Mouse (Mus musculus) intestine, embryonic 15.5 days (tissue): ENCODE data around the gene Nhej1. TPM values are rescaled to one million over a fixed set of nuclear protein-coding genes. Genes with fewer than 3 reads are reported as not detected.

Source experiments
- ATAC-seq: fragments of 200-750 bp; cut with Nextera tagmentation; 2 replicates; pipeline ENCODE4 v1.8.0; 2017; ENCODE audit warnings: moderate TSS enrichment, moderate library complexity
- H3K27ac ChIP-seq: fragments of 300-500 bp; sonication (generic); 2 replicates; pipeline ENCODE4 v1.5.1; 2015; ENCODE audit warnings: mild to moderate bottlenecking, inconsistent platforms
- H3K27me3 ChIP-seq: fragments of 300-500 bp; sonication (generic); replicated peaks from 2 replicates; pipeline ENCODE4 v1.6.1; 2015; ENCODE audit warnings: inconsistent platforms
- H3K36me3 ChIP-seq: fragments of 300-500 bp; sonication (generic); 2 replicates; pipeline ENCODE4 v1.6.1; 2015; ENCODE audit warnings: inconsistent platforms
- H3K4me1 ChIP-seq: fragments of 300-500 bp; sonication (generic); replicated peaks from 2 replicates; pipeline ENCODE4 v1.6.1; 2015; ENCODE audit warnings: inconsistent platforms
- H3K4me2 ChIP-seq: fragments of 300-500 bp; sonication (generic); replicated peaks from 2 replicates; pipeline ENCODE4 v1.6.1; 2015; ENCODE audit warnings: mild to moderate bottlenecking, inconsistent platforms
- H3K4me3 ChIP-seq: fragments of 300-500 bp; sonication (generic); replicated peaks from 2 replicates; pipeline ENCODE4 v1.5.1; 2015; ENCODE audit warnings: inconsistent platforms
- H3K9ac ChIP-seq: fragments of 300-500 bp; sonication (generic); 2 replicates; pipeline ENCODE4 v1.6.1; 2015; ENCODE audit warnings: inconsistent platforms
- H3K9me3 ChIP-seq: fragments of 300-500 bp; sonication (generic); 2 replicates; pipeline ENCODE4 v1.6.1; 2016; ENCODE audit warnings: inconsistent platforms
- WGBS: fragments of 180-500 bp; shearing (Covaris S2); methylation state at CpG from one replicate; pipeline ENCODE4 v1.1.7; 2015; 5-methylcytosine and 5-hydroxymethylcytosine counted together
- polyA plus RNA-seq: library from polyadenylated mRNA; unstranded; fragments of >200 nt; fragmentation: Nextera tagmentation; extraction: Ambion mirVana; gene quantifications from 2 replicates; pipeline ENCODE4 v1.2.1, GENCODE M21; 2015

Nhej1 gene
- polyA plus RNA-seq = 8.7 and 9.7 TPM in 2 replicates

DNA sequence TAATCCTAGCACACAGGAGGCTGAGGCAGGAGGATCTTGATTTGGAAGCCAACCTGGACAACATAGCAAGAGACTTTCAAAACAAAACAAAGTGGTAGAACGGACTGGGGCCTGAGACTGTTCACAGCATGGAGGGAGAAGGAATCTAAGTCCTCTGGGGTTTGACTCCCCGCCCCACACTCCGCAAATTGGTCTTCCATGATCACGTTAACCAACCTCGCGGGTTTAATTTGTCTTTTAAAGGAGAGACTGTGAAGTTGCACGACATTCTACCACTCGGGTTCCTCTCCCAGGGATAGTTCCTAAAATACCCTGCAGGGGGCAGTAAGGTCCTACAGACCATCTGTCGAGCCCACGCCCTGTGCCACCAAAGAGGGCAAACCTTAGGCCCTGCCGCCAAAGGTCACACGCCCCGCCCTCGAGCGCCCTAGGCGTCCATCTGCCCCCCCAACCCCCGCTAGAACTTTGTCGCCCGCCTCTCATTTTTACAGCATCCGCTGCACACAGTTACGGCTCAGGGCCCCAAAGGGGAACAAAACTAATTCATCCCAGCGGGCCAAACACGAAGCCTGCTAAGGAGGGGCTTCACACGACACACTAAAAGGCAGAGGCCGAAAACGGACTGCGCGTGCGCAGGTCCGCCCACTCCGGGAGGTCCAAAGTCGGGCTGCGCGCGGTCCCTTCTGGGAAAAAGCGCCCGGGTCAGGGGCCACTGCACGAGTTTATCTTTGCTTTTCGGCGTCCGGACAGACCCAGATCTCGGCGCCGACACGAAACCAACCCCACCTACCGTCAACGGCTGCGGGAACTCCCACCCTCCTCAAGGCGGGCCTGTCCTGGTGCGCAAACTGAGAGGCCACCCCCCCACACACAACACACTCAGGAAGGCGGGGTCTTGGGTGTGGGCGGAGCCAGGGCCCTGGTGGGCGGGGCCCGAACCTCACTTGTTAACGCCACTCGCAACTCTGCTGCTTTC, at the start of gene Nhej1:
TSS of gene Nhej1 (minus strand) at position 855 of the 976 bp plus-strand sequence.
- H3K9ac ChIP-seq = peak within 1 kb of the TSS; percentile 64
- peaks cover 6% of the 10 kb centered on the region; the same call in 1 of the 2 replicates for H3K4me1 ChIP-seq
- no peaks in the 10 kb centered on the region for H3K9me3 ChIP-seq
- 1% methylated on average over 56 of the region's 56 CpGs for WGBS
- peak; percentile 99 for ATAC-seq
- H3K36me3 ChIP-seq = no peaks in the 10 kb centered on the region
- no peaks in the 10 kb centered on the region for H3K27me3 ChIP-seq
- peak within 1 kb of the TSS; percentile 99 for H3K27ac ChIP-seq
- peak within 1 kb of the TSS; percentile 63 for H3K4me2 ChIP-seq
- H3K4me3 ChIP-seq = peak within 1 kb of the TSS; percentile 57

DNA sequence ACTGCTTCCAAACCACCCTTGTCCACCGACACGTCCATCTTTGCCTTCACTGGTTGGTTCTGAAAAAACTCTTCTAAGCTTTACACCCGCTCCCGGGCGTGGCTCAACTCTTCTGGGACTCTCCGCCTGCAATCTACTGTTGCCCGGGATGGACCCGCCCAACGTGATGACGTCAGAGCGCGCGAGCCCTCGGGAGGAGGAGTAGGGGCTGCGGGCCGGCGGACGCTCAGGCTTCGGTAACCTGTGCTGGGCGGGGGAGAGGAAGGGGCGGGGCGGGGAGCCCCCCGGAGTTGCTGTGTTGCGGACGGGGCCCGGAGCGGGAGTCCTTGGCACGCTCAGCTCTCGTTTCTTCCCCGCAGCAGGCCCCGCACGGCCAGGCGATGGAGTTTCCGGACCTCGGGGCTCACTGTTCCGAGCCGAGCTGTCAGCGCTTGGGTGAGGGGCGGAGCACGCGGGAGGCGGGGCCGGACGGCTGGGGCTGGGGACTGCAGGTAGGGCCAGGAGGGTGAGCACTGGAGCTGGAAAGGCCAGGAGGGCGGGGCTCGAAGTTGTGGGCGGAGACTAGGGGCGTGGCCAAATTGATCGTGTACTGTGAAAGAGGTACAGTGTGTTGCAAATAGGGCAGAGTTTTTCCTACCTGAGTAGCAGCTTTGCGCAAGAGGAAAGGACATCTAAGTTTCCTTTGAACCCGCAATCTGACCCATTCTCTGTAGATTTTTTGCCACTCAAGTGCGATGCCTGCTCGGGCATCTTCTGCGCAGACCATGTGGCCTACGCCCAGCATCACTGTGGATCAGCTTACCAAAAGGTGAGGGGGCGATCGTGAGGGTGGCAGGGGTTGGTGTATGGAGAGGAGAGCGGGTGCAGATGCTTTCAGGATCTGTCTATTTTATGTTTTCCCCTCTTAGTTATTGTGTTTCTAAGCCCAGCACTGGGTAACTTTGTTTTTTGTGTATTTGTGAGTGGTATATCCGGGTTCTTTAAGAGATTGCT, 43.8 kb upstream of the Nhej1 start, which contains the start of gene Zfand2b:
TSS of gene Zfand2b (plus strand) at position 175 of the 993 bp plus-strand sequence.
- under 1% methylated on average over 57 of the region's 59 CpGs for WGBS
- Histone ChIP-seq H3K27ac (peak within 1 kb of the TSS; percentile 81), H3K9ac (peak within 1 kb of the TSS; percentile 58), H3K4me3 (peak within 1 kb of the TSS; percentile 67), H3K27me3 (no peaks in the 10 kb centered on the region), H3K4me2 (peak within 1 kb of the TSS; percentile 86), H3K4me1 (peaks cover 9% of the 10 kb centered on the region), H3K9me3 (no peaks in the 10 kb centered on the region), H3K36me3 (peaks cover 22% of the 10 kb centered on the region)
- peak; percentile 99 for ATAC-seq

- Histone ChIP-seq H3K9ac (no peak overlapping the region), H3K4me2 (peak overlapping the region; percentile 86), H3K27me3 (no peaks in the 10 kb centered on the region), H3K9me3 (no peaks in the 10 kb centered on the region), H3K4me3 (peak overlapping the region; percentile 67), H3K36me3 (peaks cover 19% of the 10 kb centered on the region), H3K4me1 (peaks cover 9% of the 10 kb centered on the region), H3K27ac (peak overlapping the region; percentile 81; the same call in 1 of the 2 replicates)
- peak; percentile 34 for ATAC-seq
- 6% methylated on average over 7 of the region's 7 CpGs for WGBS
Observed at GRCm38 (mm10) chr1:75168093-75168471, 43.1 kb upstream of the Nhej1 start.

GRCm38 (mm10) chr1:75160256-75160617, 35.2 kb upstream of the Nhej1 start:
- no peak for ATAC-seq
- Histone ChIP-seq H3K4me2 (no peak overlapping the region), H3K36me3 (no peaks in the 10 kb centered on the region), H3K4me3 (no peak overlapping the region), H3K27ac (no peak overlapping the region), H3K9ac (no peak overlapping the region), H3K4me1 (no peaks in the 10 kb centered on the region), H3K27me3 (no peaks in the 10 kb centered on the region), H3K9me3 (no peaks in the 10 kb centered on the region)
- WGBS = 76% methylated on average over 4 of the region's 4 CpGs

DNA sequence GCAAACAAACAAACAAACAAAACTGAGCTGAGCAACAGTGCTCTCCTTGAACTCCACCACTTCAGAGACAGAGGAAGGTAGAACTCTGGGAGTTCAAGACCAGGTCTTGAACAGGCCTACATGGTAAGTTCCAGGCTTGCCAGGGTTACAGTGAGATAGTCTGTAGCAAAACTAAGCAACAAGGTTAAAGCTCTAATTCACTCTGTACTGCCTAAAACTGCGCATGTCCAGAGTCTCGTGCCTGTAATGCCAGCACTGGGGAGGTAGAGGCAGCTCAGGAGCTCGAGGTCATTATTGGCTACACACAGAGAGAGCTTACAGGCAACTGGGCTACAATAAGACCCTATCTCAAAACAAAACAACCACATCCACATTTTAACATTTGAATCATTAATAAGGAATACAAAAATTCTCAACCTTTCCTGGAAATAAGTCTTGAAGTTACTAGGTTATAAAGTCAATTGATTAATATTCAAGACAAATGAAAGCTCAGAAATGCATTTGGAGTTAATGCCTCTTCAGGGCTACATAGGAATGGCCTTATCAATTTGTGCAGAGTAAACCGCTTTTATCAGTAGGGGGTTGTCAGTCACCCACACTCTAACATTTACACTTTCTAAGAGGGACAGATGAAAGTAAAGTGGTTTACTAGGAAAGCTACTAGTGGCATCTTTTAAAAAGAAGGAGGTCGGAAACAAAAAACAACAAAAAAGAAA, 34.7 kb upstream of the Nhej1 start:
- H3K9me3 ChIP-seq = no peaks in the 10 kb centered on the region
- WGBS = 65% methylated on average over 5 of the region's 5 CpGs
- H3K36me3 ChIP-seq = no peaks in the 10 kb centered on the region
- H3K4me1 ChIP-seq = no peaks in the 10 kb centered on the region
- no peak overlapping the region for H3K4me3 ChIP-seq
- no peak overlapping the region for H3K27ac ChIP-seq
- no peak for ATAC-seq
- H3K4me2 ChIP-seq = no peak overlapping the region
- no peak overlapping the region for H3K9ac ChIP-seq
- no peaks in the 10 kb centered on the region for H3K27me3 ChIP-seq

GRCm38 (mm10) chr1:75158990-75159389, 34.0 kb upstream of the Nhej1 start:
- no peak overlapping the region for H3K4me3 ChIP-seq
- no peaks in the 10 kb centered on the region for H3K4me1 ChIP-seq
- no peaks in the 10 kb centered on the region for H3K9me3 ChIP-seq
- H3K27me3 ChIP-seq = no peaks in the 10 kb centered on the region
- H3K4me2 ChIP-seq = no peak overlapping the region
- ATAC-seq = no peak
- no peaks in the 10 kb centered on the region for H3K36me3 ChIP-seq
- H3K27ac ChIP-seq = no peak overlapping the region
- no peak overlapping the region for H3K9ac ChIP-seq

- 33% methylated on average over 3 of the region's 3 CpGs for WGBS
- ATAC-seq = no peak
- Histone ChIP-seq H3K4me2 (no peak overlapping the region), H3K4me3 (no peak overlapping the region), H3K27me3 (no peaks in the 10 kb centered on the region), H3K9me3 (no peaks in the 10 kb centered on the region), H3K9ac (no peak overlapping the region), H3K4me1 (no peaks in the 10 kb centered on the region), H3K27ac (no peak overlapping the region), H3K36me3 (no peaks in the 10 kb centered on the region)
Observed at GRCm38 (mm10) chr1:75155837-75156236, 30.8 kb upstream of the Nhej1 start.

- no peak overlapping the region for H3K27ac ChIP-seq
- H3K4me1 ChIP-seq = peaks cover 7% of the 10 kb centered on the region; the same call in 1 of the 2 replicates
- ATAC-seq = no peak
- 86% methylated on average over 4 of the region's 4 CpGs for WGBS
- H3K9me3 ChIP-seq = no peaks in the 10 kb centered on the region
- peaks cover 26% of the 10 kb centered on the region for H3K36me3 ChIP-seq
- no peak overlapping the region for H3K4me2 ChIP-seq
- no peak overlapping the region for H3K9ac ChIP-seq
- no peaks in the 10 kb centered on the region for H3K27me3 ChIP-seq
- H3K4me3 ChIP-seq = no peak overlapping the region
Observed at GRCm38 (mm10) chr1:75148727-75149126, 23.7 kb upstream of the Nhej1 start.

DNA sequence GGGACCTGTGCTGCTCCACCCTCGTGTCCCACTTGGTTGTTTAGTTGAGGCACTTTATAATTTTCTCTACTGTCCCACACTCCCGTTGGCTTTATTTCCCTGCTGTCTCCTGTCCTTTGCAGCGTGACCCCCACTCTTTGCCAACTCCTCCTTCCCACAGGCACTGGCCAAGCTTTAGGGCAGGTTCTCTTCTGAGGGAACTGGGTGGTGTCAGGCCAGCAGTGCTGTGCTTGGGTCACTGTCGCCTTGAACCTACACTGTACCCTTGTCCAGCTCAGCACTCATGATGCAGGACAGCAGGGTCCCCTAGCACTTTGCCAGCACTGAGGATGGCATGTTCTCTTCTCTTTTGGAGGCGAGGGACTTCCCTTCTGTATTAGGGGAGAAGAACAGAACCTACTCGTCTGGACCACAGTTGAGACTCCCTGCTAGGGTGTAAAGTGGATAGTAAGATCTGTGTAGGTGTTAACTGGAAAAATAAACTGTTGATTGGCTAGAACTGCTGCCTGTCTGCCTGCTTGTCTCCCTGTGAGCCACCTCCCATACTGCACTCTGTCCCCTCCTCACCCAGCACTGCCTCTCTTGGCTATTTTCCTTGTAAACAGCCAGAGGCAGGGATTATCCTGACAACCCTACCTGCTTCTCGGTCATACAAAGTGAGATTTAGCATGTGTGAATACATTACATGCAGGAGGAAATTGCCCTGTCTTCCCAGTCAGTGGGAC, 22.6 kb upstream of the Nhej1 start:
- H3K9ac ChIP-seq = no peak overlapping the region
- peaks cover 12% of the 10 kb centered on the region; the same call in 1 of the 2 replicates for H3K4me1 ChIP-seq
- no peaks in the 10 kb centered on the region for H3K27me3 ChIP-seq
- ATAC-seq = no peak
- H3K9me3 ChIP-seq = no peaks in the 10 kb centered on the region
- no peak overlapping the region for H3K4me2 ChIP-seq
- 80% methylated on average over 7 of the region's 7 CpGs for WGBS
- peaks cover 26% of the 10 kb centered on the region for H3K36me3 ChIP-seq
- no peak overlapping the region for H3K27ac ChIP-seq
- no peak overlapping the region for H3K4me3 ChIP-seq

DNA sequence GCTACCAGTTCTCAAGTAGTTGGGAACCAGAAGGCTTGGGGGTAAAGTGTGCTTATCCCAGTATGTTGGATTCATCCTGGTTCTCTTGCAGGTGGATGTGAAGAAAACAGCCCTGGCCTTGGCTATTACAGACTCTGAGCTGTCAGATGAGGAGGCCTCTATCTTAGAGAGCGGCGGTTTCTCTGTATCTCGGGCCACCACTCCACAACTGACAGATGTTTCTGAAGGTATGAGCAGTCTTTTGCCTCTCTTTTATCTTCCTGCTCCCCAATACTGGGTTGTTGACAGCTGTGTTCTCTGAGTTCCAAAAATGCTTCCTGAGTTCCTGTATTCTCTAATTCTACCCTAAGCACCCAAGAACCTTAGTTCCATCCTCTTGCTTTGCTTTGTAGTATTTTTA, 20.6 kb upstream of the Nhej1 start:
- peaks cover 26% of the 10 kb centered on the region for H3K36me3 ChIP-seq

More for the DNA sequence above, 20.6 kb upstream of the Nhej1 start:
- H3K4me2 ChIP-seq = no peak overlapping the region
- H3K9me3 ChIP-seq = no peaks in the 10 kb centered on the region
- no peaks in the 10 kb centered on the region for H3K27me3 ChIP-seq
- WGBS = 95% methylated on average over 3 of the region's 3 CpGs
- no peak overlapping the region for H3K27ac ChIP-seq
- ATAC-seq = no peak
- H3K4me1 ChIP-seq = peaks cover 17% of the 10 kb centered on the region; the same call in 1 of the 2 replicates
- H3K9ac ChIP-seq = no peak overlapping the region
- H3K4me3 ChIP-seq = no peak overlapping the region
